Mouse (Mus musculus): ENCODE data around the gene Gm11567. TPM values are rescaled to one million over a fixed set of nuclear protein-coding genes. Genes with fewer than 3 reads are reported as not detected.

The Gm11567 gene
- polyA plus RNA-seq, 1 experiment from 2014 or later: not detected

Other genes starting within 250 kb of the Gm11567 start
- gene Krtap4-2, start 244.1 kb upstream of the Gm11567 start, polyA plus RNA-seq (2015; fragmentation: Nextera tagmentation; extraction: Ambion mirVana): not detected in 2 replicates
- not detected in 2 replicates for gene Krtap4-7, start 235.1 kb upstream of the Gm11567 start, polyA plus RNA-seq (2015; fragmentation: Nextera tagmentation; extraction: Ambion mirVana)
- not detected in 2 replicates for gene Gm11555, start 229.0 kb upstream of the Gm11567 start, polyA plus RNA-seq (2015; fragmentation: Nextera tagmentation; extraction: Ambion mirVana)
- gene Gm11563, start 220.2 kb upstream of the Gm11567 start, polyA plus RNA-seq (2015; fragmentation: Nextera tagmentation; extraction: Ambion mirVana): not detected in 2 replicates
- gene Krtap4-6, start 213.2 kb upstream of the Gm11567 start, polyA plus RNA-seq (2015; fragmentation: Nextera tagmentation; extraction: Ambion mirVana): not detected in 2 replicates
- not detected in 2 replicates for gene Gm14190, start 188.4 kb upstream of the Gm11567 start, polyA plus RNA-seq (2015; fragmentation: Nextera tagmentation; extraction: Ambion mirVana)
- gene Gm14180, start 144.9 kb upstream of the Gm11567 start, polyA plus RNA-seq (2015; fragmentation: Nextera tagmentation; extraction: Ambion mirVana): not detected in 2 replicates
- gene Gm11595, start 106.3 kb upstream of the Gm11567 start, polyA plus RNA-seq (2015; fragmentation: Nextera tagmentation; extraction: Ambion mirVana): not detected in 2 replicates
- not detected in 2 replicates for gene Krtap4-8, start 98.5 kb upstream of the Gm11567 start, polyA plus RNA-seq (2015; fragmentation: Nextera tagmentation; extraction: Ambion mirVana)
- not detected in 2 replicates for gene Krtap4-9, start 94.0 kb upstream of the Gm11567 start, polyA plus RNA-seq (2015; fragmentation: Nextera tagmentation; extraction: Ambion mirVana)
- gene Gm11596, start 85.7 kb upstream of the Gm11567 start, polyA plus RNA-seq (2015; fragmentation: Nextera tagmentation; extraction: Ambion mirVana): not detected in 2 replicates
- not detected in 2 replicates for gene Gm11569, start 80.3 kb upstream of the Gm11567 start, polyA plus RNA-seq (2015; fragmentation: Nextera tagmentation; extraction: Ambion mirVana)
- not detected in 2 replicates for gene Gm11554, start 74.7 kb upstream of the Gm11567 start, polyA plus RNA-seq (2015; fragmentation: Nextera tagmentation; extraction: Ambion mirVana)
- gene Krtap4-13, start 69.3 kb upstream of the Gm11567 start, polyA plus RNA-seq (2015; fragmentation: Nextera tagmentation; extraction: Ambion mirVana): not detected in 2 replicates
- not detected in 2 replicates for gene Gm11564, start 63.5 kb upstream of the Gm11567 start, polyA plus RNA-seq (2015; fragmentation: Nextera tagmentation; extraction: Ambion mirVana)
- gene 2300003K06Rik, start 41.1 kb upstream of the Gm11567 start, polyA plus RNA-seq (2015; fragmentation: Nextera tagmentation; extraction: Ambion mirVana): not detected in 2 replicates
- gene Krtap4-16, start 27.6 kb upstream of the Gm11567 start, polyA plus RNA-seq (2015; fragmentation: Nextera tagmentation; extraction: Ambion mirVana): not detected in 2 replicates
- gene Gm11568, start 21.3 kb upstream of the Gm11567 start, polyA plus RNA-seq (2015; fragmentation: Nextera tagmentation; extraction: Ambion mirVana): not detected in 2 replicates
- not detected in 2 replicates for gene Gm11559, start 14.7 kb upstream of the Gm11567 start, polyA plus RNA-seq (2015; fragmentation: Nextera tagmentation; extraction: Ambion mirVana)
- gene Krtap9-1, start 5.8 kb upstream of the Gm11567 start, polyA plus RNA-seq (2015; fragmentation: Nextera tagmentation; extraction: Ambion mirVana): not detected in 2 replicates
- gene Krtap31-1, start 28.7 kb downstream of the Gm11567 start, polyA plus RNA-seq (2015; fragmentation: Nextera tagmentation; extraction: Ambion mirVana): not detected in 2 replicates
- gene Gm11565, start 35.6 kb downstream of the Gm11567 start, polyA plus RNA-seq (2015; fragmentation: Nextera tagmentation; extraction: Ambion mirVana): not detected in 2 replicates
- not detected in 2 replicates for gene Krtap31-2, start 57.1 kb downstream of the Gm11567 start, polyA plus RNA-seq (2015; fragmentation: Nextera tagmentation; extraction: Ambion mirVana)
- gene Krtap9-5, start 69.3 kb downstream of the Gm11567 start, polyA plus RNA-seq (2015; fragmentation: Nextera tagmentation; extraction: Ambion mirVana): not detected in 2 replicates
- not detected in 2 replicates for gene Krtap29-1, start 99.9 kb downstream of the Gm11567 start, polyA plus RNA-seq (2015; fragmentation: Nextera tagmentation; extraction: Ambion mirVana)
- gene Krtap16-1, start 107.4 kb downstream of the Gm11567 start, polyA plus RNA-seq (2015; fragmentation: Nextera tagmentation; extraction: Ambion mirVana): not detected in 2 replicates
- 1.1 and 1.3 TPM in 2 replicates for gene Krtap17-1, start 114.8 kb downstream of the Gm11567 start, polyA plus RNA-seq (2015; fragmentation: Nextera tagmentation; extraction: Ambion mirVana)
- not detected in 2 replicates for gene Krt33a, start 137.0 kb downstream of the Gm11567 start, polyA plus RNA-seq (2015; fragmentation: Nextera tagmentation; extraction: Ambion mirVana)
- gene Krt33b, start 150.7 kb downstream of the Gm11567 start, polyA plus RNA-seq (2015; fragmentation: Nextera tagmentation; extraction: Ambion mirVana): not detected in 2 replicates
- gene Krt34, start 162.4 kb downstream of the Gm11567 start, polyA plus RNA-seq (2015; fragmentation: Nextera tagmentation; extraction: Ambion mirVana): not detected in 2 replicates
- gene Krt31, start 171.4 kb downstream of the Gm11567 start, polyA plus RNA-seq (2015; fragmentation: Nextera tagmentation; extraction: Ambion mirVana): not detected in 2 replicates
- not detected in 2 replicates for gene Krt32, start 209.0 kb downstream of the Gm11567 start, polyA plus RNA-seq (2015; fragmentation: Nextera tagmentation; extraction: Ambion mirVana)
- not detected in 2 replicates for gene Krt35, start 217.1 kb downstream of the Gm11567 start, polyA plus RNA-seq (2015; fragmentation: Nextera tagmentation; extraction: Ambion mirVana)
- gene Krt36, start 226.4 kb downstream of the Gm11567 start, polyA plus RNA-seq (2015; fragmentation: Nextera tagmentation; extraction: Ambion mirVana): not detected in 2 replicates
- 0.26 TPM in 1 of 2 replicates, not detected in the other for gene Krt13, start 242.4 kb downstream of the Gm11567 start, polyA plus RNA-seq (2015; fragmentation: Nextera tagmentation; extraction: Ambion mirVana)